Mouse (Mus musculus) heart, adult 18-20 months (tissue): ENCODE data around the gene Zfp219. TPM values are rescaled to one million over a fixed set of nuclear protein-coding genes. Genes with fewer than 3 reads are reported as not detected.

Source experiments
- DNase-seq, 2 experiments: peaks; one replicate each; pipeline ENCODE4 v3.0.0; 2021 to 2022; ENCODE audit warnings: mixed read lengths in 1 of 2
- total RNA-seq, 2 experiments: library from RNA; stranded (reverse); gene quantifications; 2 replicates each; pipeline ENCODE4 v1.2.3; 2021

Zfp219 gene
- total RNA-seq, 2 experiments from 2014 or later, result 22.3 to 23.4 TPM

- DNase-seq, result no peak
Observed at GRCm38 (mm10) chr14:51997483-51997882, 23.1 kb downstream of the Zfp219 start.

GRCm38 (mm10) chr14:51996866-51997265, 23.7 kb downstream of the Zfp219 start:
- DNase-seq, result peak in 1 of 2 experiments; percentile 16

GRCm38 (mm10) chr14:51996231-51996841, 24.2 kb downstream of the Zfp219 start:
- DNase-seq, result peak in 1 of 2 experiments; percentile 24

DNA sequence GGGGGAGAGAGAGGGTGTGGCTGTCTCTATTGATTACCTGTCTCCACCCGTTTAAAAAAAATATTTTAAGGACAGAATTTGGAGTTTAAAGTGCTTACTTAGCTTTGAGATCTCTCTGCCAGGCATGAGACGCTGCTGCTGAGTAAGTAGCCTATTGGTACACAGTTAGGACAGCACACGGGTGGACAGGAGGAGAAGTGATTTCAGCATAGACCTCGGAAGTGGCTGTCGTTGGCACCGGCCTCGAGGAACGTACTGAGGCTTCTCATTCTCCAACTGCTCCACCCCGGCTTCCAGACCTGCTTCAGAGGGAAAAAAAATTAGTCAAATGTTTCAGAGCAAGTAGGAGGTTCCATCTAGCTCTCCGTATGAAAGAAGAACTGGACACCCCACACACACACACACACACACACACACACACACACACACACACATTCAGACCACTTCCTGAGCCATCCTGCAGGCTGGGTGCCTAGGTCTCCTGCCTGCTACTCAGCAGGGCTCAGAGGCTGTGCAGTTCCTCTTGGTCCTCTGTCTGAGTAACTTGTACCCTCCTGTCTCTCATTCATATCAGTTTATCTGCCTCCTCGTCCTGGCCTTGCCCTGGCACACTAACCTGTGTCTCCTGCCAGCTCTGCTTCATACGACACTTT, 25.2 kb downstream of the Zfp219 start:
- no peak for DNase-seq

GRCm38 (mm10) chr14:51994453-51994852, 26.1 kb downstream of the Zfp219 start:
- DNase-seq, result no peak

DNA sequence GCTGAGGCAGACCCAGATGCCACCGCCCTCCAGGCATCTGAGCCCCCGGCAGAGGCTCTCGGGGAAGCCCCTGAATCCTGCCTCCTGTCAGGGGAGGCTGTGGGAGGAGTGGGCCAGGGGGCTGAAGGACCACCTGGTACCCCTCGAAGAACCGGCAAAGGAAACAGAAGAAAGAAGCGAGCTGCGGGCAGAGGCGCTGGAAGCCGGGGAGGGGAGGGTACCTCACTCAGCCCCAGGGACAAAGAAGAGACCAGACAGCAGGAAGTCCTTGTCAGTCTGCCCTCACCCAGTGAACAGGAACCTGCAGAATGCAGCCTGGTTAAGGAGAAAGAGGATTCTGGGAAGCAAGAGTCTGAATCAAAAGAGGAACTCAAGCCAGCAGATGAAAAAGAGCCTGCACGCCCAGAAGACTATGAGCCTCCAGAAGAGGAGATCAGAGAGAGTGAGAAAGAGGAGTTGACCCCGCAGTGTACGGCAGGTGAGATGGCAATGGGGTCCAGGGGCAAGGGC, 31.0 kb downstream of the Zfp219 start:
- peak in 1 of 2 experiments; percentile 20 for DNase-seq

DNA sequence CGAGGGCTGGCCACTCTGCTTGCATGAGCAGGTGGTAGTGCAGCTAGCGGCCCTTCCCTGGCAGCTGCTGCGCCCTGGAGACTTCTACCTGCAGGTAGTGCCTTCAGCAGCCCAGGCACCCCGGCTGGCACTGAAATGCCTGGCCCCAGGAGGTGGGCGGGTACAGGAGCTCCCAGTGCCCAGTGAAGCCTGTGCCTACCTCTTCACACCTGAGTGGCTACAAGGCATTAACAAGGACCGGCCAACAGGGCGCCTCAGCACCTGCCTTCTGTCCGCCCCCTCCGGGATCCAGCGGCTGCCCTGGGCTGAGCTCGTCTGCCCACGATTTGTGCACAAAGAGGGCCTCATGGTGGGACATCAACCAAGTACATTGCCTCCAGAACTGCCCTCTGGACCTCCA, 31.8 kb downstream of the Zfp219 start:
- no peak for DNase-seq

DNA sequence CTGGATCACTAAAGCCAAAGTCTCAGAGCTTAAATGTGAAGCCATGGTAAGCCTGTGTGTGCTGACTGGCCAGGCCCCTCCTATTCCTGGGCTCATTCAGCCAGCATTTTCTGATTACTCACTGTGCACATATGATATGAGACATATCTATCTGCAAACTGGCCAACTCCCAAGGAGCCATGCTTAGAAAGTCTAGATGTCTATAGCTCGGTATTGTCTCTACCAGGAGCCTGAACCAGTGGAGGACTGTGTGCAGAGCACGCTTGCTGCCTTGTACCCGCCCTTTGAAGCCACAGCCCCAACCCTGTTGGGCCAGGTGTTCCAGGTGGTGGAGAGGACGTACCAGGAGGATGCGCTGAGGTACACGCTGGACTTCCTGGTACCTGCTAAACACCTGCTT, 33.4 kb downstream of the Zfp219 start:
- no peak for DNase-seq

DNA sequence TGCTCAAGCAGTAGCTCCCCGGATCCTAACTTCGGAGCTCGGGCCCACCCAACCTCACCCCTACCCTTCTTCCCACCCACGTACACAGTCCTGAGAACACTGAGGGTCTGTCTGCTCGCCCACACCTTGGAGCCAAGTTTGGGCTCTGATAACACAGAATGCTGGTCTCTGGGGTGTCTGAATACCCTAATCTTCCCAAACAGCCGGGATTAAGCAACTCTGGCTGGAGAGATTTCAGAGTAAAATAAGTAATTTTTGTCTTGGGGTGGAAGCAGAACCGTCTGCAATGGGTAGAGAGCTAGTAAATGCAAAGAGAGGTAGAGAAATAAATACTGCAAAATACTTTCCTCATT, 34.4 kb downstream of the Zfp219 start:
- no peak for DNase-seq

DNA sequence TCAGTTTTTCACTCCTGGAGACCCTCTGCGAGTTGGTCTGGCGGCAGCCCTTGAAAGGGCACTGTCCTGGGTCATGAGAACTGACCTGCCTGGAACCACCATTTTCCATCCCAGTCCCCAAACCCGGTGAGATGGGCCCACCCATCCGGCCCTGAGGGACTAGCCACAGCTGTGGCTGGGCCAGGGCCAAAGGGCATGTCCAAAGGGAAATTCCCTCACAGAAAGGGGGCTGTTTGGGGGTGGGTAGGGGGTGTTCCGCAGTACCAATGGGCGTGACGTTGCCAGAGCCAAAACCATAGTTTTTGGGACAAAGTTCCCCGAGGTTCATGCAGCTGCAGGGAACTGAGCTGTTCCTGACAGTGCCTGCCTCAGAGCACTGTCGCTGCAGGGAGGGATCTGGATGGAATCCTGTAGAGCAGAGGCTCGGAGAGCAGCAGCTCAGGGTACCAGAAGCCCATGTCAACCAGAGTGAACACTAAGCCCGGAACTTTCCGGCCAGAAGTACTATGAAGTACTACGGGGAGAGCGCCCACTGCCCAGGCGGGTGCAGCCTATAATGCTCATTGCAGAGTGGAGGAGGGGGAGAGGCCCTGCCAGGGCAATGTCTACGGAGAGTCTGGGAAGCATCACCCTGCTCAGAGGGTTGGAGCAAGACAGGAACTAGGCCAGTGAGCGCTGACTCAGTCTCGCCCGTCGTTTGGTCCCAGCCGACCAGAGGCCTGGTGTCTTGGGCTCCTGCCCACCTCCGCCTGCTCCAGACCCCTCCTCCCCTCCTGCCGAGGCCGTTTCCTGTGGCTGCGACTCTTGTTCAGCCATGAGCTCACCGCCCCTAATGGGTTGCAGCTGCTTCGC, 35.0 kb downstream of the Zfp219 start:
- DNase-seq, result peak; percentile 85 to 94

- DNase-seq, result peak; percentile 81 to 86
Observed at GRCm38 (mm10) chr14:51984247-51985231, 36.0 kb downstream of the Zfp219 start, which contains the start of gene Arhgef40. TSS of gene Arhgef40 (plus strand) at chr14:51984719.

DNA sequence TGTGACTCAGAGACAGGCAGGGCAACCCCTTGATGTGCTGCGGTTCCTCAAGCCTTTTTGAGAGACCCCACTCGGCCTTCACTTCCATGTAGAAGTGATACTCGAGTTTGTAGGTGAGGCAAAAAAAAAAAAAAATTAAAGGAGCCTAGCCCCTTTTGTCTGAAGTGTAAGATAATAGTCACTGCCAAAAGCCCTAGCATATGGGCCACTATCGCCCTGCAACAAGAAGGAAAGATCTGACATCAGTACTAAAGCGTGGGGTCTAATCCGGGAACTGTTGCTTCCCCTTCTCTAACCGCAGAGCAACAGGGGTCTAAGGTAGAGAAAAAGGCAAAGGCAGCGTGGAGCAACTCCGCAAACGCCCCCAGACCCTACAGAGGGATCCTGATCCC, 36.7 kb downstream of the Zfp219 start:
- DNase-seq, result no peak

GRCm38 (mm10) chr14:51983251-51983650, 37.3 kb downstream of the Zfp219 start:
- DNase-seq, result no peak

DNA sequence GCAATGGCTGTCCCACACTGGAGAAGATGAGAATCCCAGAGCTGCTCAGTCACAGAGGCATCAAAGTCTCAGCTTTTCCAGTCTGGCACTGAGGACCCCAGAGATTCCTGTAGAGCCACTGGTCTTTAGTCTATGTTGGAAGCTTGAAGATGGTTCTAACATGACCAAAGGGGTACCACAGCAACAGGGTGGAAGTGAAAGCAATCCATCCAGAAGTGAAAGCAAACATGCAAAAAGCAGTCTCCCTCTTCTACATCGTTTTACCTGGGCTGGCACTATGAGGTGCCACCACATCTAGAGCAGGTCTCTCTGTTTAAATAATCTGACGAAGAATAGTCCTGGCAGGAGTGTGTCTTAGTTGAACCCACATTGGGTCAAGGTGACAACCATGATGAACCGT, 41.3 kb downstream of the Zfp219 start:
- DNase-seq, result no peak

GRCm38 (mm10) chr14:51967400-51967799, 53.1 kb downstream of the Zfp219 start:
- DNase-seq, result no peak

DNA sequence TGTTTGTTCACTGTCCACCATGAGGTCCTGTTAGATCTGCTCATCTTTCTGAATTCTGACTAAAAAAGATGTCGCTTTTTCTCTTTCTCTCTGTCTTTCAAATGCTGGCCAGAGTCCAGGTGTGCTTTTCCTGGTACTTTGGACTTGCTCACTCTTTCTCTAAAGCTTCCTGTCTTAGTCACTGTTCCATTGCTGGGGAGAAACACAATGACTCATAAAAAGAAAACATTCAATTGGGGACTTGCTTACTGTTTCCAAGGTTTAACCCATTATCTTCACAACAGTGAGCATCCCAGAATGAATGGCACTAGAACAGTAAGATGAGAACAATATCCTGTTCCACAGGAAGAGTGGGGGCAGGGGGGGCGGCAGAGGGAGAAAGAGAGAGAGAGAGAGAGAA, 60.2 kb downstream of the Zfp219 start:
- DNase-seq, result no peak

Other genes with a start within 250 kb of the Zfp219 start
- not detected for gene Ang4, start 247.1 kb downstream of the Zfp219 start, total RNA-seq
- not detected for gene AY358078, start 220.7 kb downstream of the Zfp219 start, total RNA-seq
- gene Ear6, start 167.0 kb downstream of the Zfp219 start, total RNA-seq, result not detected
- gene Mettl17, start 135.9 kb downstream of the Zfp219 start, total RNA-seq, result 10 to 100 TPM; 24.3 to 26.3 TPM
- gene Slc39a2, start 127.8 kb downstream of the Zfp219 start, total RNA-seq, result under 1 TPM in 1 of 2 experiments, not detected in 1; 0.26 TPM
- 1,000 to 10,000 TPM; 1,486 to 1,502 TPM for gene Ndrg2, start 106.6 kb downstream of the Zfp219 start, total RNA-seq
- gene Tppp2, start 102.3 kb downstream of the Zfp219 start, total RNA-seq, result not detected
- not detected for gene Rnase13, start 98.0 kb downstream of the Zfp219 start, total RNA-seq
- 10 to 100 TPM; 24.1 to 25.2 TPM for gene Arhgef40, start 36.0 kb downstream of the Zfp219 start, total RNA-seq
- gene Tmem253, start 5.1 kb downstream of the Zfp219 start, total RNA-seq, result 1 to 10 TPM; 2.9 to 3.2 TPM
- gene Olfr221, start 21.7 kb upstream of the Zfp219 start, total RNA-seq, result not detected
- gene Hnrnpc, start 83.3 kb upstream of the Zfp219 start, total RNA-seq, result 100 to 1,000 TPM; 139 to 142 TPM
- 1 to 10 TPM in 1 of 2 experiments, under 1 TPM in 1; 0.30 to 1.0 TPM for gene Rpgrip1, start 90.0 kb upstream of the Zfp219 start, total RNA-seq
- 10 to 100 TPM; 22.3 to 23.7 TPM for gene Supt16, start 176.7 kb upstream of the Zfp219 start, total RNA-seq
- gene Chd8, start 237.0 kb upstream of the Zfp219 start, total RNA-seq, result 10 to 100 TPM; 34.2 to 37.7 TPM